Mouse (Mus musculus) thymus, postnatal 14 days (tissue): ENCODE data around the gene Ankrd9.

ENCODE experiments used
- DNase-seq: peaks from one replicate; pipeline ENCODE4 v3.0.0; 2021

Ankrd9 gene

DNA sequence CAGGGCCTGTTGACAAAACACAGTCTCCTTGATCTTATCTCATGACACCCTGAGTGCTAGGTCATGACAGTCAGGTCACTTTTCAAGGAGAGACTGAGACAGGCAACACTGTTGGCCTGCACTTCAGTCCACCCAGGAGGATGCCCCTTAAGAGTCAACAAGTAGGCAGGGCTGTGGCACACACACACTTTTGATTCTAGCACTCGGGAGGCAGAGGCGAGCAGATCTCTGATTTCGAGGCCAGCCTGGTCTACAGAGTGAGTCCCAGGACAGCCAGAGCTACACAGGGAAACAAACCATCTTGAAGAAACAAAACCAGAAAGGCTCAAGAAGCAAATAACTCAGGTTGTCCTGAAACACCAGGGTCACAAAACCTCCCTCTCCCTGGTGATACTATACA, 10.6 kb upstream of the Ankrd9 start:
- DNase-seq = no peak

DNA sequence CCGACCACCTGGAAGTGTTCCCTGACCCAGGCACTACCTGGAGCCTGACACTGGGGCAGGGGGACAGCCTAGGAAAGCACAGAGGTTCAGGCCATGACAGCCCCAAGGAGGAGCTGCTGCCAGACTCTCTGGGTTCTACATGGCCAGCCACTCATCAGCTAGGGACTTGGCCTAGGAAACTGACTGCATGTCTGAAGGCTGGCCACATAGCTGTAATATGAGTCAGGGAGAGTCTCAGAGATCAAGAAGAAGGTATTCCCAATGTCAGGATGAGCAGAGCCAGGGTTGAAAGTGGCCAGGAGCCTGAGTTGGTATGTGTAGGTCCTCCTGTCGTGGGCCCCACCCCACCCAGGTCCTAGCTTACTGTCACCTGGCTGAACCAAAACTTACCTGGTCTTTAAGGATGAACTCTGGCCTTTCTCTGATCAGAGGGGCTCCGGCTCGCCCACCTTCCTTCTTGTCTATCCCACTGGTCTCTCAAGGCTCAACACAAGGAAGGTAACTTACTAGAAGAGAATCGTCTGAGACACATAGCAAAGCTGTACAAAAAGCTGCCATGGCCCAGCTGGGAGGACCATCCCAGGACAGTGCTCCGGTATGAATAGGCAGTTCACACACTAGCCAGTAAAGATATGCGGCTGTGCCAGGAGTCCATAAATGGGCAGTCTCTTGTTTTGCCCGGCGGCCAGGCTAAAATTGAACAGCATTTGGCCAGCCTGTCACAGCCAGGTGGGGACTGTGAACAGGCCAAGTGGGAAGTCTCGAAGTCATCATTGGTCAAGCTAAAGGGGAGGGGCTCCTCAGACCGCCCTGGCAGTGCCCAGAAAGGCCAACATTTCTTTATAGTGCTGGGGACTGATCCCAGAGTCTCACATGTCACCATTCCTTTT, 7.9 kb upstream of the Ankrd9 start:
- no peak for DNase-seq

DNA sequence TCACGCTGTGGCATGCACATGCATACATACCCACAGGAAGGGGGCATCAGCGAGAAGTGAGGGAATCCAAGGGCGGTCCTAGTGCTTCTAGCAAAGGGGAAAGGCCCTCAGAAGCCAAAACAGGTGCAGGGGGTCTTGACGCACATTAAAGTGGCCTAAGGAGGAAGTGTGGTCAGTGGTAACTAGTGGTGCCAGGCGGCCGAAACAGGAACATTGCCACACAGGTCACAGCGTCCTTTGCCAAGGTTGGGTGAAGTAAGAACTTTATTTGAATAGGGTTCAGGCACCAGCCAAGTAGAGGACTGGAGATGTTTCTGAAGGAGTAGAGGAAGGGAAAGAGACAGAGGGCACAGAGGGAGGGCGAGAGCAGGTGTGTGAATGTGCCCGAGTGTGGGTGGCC, 6.3 kb upstream of the Ankrd9 start:
- no peak for DNase-seq

DNA sequence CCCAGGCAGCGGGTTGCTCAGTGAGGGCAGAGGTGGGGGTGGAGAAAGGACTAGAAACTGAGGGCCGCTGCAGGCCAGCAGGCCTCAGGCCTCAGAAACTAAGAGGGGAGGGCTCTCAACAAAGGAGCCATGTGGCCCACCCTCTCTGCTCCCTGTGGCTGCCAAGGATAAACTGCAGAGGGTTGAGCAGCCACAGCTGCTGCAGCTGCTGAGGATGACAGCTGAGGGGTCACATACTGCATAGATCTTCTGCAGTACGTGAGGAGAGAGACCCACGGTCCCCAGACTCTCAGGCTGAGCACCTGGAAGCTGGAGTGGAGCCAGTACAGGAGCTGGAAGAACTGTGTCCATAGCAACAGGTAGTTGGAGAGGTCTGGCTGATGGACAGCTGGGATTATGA, 5.8 kb upstream of the Ankrd9 start:
- DNase-seq = no peak

DNA sequence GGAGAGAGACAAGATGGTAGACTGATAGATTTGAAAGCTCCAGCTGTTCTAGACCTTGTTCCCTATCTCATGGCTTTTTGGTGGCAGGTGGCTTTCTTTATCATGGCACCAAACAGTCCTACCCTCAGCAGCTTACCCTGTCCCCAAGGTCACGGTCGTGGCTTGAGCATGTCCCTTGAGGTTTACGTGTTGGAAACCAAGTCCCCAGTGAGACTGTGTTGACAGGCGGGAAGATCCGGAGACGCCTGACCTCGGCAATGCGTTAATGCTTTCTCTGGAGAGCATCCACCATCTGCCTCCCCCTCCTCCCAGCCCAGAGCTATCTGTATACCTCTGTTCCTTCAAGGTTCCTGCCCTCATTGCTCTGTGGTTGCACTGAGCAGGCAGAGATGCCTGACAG, 4.9 kb upstream of the Ankrd9 start:
- DNase-seq = no peak

DNA sequence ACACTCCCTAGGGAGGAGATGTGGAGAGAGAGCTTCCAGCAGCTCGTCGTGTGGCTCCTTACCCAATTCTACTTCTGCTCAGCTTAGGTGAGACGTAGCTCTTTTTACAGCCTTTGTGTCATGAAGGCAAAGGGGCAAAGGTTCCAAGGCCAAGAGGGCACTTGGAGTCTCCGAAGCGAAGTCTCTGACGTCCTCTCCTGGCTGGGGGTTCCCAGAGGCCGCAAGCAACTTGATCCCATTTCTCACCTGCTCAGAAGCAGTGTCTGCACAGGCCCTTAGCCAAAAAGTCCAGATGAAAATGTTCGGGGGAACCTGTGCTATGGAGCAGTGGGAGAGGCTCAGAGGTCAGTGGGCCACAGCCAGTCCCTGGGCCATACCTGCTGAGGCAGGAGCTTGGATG, 4.2 kb upstream of the Ankrd9 start:
- no peak for DNase-seq

DNA sequence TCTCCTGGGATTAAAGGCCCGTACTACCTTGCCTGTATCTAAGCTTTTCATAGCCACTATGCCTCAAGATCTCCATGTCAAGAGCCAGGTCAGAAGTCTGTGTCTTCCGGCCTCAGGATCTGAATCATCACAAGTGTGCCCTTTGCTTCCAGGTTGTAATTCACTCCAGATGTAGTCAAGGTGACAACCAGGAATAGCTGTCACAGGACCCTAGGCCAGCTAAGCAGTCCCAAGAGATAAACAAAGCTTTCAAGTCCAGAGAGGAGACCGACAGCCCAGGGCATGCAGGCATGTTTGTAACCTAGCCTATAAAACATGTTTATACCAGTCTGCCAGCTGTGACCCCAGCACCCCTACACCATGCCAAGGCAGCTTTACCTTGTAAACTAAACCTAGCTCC, 2.9 kb upstream of the Ankrd9 start:
- no peak for DNase-seq

DNA sequence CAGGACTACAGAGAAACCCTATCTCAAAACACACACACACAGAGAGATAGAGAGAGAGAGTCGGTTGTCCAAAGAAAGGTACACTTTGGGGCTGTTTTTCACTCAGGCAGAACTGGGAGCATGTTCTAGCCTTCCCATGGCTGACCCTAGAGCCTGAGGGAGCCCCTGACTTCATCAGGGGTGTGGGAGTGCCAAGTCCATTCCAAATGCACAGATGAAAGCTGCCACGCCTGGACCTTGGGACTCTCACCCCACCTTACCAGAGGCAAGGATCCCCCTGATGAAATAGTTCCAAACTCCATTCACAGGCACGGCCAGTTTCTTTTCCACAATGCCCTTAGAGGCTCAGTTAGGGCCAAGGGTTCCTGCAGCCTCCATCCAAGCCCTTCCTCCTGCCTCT, 968 bp upstream of the Ankrd9 start:
- no peak for DNase-seq

DNA sequence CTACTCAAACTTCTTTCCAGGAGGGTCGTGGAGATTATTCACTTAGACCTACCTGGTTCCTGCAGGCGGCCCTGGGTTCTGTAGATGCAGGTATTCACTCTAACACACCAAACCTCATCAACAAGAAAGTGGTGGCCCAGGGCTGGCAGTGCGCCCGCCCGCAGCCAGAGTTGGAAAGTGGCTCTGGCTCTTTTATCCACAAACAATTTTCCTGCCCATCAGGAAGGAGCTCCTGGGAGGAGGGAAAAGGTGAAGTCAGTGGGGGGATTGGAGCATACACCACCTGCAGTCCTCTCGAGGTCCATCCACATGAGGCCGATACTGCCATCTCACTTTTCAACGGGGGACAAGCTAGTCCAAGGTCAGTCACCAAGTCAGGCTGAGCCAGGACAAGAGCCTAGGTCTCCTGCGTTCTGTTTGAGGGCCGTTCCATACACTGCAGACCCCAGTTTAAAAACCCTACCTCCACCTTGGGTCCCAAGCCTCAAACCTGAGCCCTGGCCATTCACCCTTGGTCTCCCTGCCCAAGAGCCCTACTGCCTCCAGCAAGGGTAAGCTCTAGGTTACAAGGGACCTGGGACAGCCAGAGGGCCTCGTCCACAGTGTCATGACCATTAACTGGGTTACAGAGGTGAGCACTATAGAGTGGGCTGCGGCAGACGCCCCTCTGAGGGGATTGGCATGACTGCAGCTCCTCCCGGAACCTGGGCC, 789 bp downstream of the Ankrd9 start:
- DNase-seq = no peak

DNA sequence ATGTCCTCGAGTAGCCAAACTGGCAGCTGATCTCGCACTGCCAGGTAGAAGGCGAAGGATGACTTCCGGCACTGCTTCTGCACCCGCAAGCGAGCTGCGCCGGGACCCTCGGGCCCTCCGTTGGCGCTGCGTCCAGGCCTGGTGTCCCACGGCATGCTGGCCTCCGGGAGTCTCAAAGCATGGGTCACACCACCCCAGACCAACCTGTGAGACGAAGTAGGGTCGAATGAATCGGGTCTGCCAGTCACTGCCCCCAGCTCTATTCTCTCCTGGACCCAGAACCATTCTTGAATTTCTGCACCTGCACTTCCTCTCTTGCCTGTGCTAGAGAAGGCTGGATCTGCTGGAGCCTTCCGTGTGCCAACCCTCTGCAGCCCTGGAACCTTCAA, 1.5 kb downstream of the Ankrd9 start:
- DNase-seq = no peak

DNA sequence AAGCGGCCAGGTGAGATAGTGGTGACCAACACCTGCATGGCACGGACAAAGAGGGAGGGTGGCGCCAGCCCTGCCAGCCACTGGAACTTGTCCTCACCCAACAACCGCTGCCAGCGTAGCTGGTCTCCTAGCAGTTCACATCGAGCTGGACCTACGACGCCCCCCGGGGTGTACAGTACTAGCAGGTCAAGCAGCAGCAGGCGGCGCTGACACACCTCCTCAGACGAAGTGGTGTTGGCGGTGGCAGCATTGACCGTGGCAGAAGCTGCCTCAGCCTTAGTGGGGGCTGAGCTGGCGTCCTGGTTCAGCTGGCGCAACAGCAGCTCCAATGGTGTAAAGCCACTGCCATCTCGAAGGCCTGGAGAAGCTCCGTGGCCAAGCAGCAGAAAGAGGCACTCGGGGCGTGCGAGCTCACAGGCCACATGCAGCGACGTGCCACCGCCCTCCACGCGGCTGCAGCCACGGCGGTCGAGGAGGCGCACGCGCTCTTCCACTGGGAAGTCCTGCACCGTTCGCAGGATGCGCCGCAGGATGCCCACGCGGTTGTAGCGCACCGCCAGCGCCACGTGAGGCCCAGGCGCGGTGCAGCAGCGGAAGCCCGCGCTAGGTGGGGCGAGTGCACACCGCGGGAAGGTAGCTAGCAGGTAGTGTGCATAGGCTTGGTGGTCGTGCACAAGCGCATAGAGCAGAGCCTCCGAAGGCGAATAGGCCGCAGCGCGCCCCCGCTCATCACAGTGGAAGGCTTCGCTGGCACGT, 2.1 kb downstream of the Ankrd9 start:
- DNase-seq = no peak

DNA sequence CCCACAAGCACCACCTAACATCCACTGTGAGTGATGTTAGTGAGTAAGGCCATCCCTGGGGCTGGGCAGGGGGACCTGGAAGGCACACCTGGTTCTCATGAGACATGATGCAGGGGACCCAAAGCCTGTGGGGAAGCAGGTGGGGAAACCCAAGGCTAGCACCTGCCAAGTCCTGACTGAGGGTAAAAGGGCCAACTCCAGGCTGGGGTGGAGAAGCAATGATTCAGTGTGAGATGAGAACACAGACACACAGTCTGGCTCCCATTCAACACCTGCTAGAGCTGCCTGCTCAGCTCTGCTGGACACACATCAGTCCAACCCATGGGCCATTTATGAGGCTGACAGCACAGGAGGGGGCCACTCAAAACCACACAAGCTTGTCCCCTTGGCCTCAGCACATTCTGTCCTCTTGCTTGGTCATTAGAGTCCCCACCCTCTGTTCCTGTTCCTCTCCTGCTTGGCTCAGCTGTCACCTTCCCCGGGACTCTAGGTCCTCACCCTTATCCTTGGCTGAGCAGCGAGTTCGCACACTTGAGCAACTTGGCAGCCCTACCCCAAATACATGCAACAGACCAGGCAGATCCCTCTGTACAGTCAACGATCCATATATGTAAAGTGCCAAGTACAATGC, 2.9 kb downstream of the Ankrd9 start:
- no peak for DNase-seq

DNA sequence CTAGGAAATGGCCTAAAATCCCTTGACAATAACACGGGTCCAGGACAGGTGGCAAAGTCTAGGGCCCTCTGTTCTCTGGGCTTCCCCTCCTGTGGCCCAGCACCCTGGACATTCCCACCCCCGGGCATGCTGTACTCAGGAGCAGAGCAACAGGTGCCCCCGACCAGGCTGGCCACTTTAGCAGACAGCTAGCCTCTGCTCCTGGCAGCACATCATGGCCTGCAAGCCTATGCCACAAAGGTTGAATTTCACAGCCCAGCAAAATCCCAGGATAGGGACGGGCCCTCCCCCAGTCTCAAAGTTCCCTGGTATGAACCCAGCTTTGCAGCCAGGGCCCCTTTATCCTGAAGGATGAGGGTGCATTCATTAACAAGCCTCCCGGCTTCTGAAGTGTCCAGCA, 3.5 kb downstream of the Ankrd9 start:
- DNase-seq = no peak

DNA sequence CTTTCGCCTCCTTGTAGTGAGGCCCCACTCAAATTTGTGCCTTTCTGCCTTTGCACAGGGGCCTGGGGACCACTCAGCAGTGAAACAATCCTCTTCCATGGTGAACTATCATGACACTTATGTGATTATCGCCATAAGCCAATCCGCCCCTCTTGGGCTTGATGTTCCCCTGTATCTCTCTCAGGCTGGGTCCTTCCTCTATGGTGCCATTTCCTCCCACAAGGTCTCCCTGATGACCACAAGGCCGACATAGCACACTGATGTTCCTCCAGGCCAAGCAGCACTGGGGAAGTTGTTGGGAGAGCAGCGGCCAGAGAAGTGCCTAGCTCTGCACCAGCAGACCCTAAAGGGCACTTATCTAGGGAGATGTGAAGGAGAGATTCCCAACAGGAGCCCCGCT, 4.1 kb downstream of the Ankrd9 start:
- DNase-seq = no peak

DNA sequence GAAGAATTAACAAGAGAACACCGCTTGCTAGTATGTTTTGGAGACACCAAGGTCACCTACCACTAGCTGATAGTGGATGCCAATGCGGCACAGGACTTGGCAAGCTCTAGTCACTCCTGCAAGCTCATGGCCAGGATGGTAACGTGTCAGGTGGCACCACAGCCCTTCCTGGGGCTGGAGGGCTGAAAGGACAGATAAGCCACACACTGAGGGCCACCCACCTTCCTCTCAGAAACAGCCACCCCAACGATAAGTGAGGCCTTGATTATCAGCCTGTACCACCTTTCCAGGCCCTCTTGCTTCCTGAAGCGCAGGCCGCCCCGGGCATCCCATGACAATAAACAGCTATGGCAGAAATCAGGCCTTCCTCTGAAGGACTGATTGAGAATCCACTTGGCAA, 4.5 kb downstream of the Ankrd9 start:
- DNase-seq = no peak

DNA sequence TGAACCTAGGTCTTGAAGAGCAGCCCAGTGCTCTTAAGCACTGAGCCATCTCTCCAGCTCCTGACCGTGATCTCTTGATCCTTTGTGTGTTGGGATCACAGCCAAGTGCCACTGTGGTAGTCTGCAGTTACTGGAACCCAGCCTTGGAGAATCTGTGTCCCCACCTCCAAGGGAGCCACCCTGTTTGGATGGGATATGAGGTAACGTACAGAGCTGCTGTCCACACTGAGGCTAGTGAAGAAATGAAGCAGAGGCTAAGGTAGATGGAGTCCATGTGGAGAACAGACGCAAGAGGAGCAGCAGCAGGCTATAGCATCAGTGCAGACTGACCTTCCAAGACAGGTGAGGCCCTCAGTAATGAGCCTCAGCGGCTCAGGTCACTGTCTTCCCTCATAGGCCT, 5.0 kb downstream of the Ankrd9 start:
- DNase-seq = no peak

DNA sequence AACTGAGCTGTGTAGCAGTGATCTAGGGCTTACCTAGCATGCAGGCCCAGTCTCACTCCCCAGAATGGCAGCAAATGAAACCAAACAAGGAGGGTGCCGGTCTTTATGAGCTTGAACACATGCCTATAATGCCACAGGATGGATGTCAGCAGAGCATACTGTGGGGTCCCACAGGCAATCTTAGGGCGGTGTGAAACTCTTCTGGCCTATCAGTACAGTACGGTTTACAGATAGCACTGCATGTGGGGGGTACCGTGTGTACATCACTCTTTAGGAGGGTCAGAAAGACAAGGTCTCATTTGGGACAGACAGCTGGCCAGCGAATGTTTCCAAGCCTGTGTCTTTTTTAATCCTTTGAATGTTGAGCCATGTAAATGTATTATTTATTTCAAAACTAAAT, 6.9 kb downstream of the Ankrd9 start:
- no peak for DNase-seq

DNA sequence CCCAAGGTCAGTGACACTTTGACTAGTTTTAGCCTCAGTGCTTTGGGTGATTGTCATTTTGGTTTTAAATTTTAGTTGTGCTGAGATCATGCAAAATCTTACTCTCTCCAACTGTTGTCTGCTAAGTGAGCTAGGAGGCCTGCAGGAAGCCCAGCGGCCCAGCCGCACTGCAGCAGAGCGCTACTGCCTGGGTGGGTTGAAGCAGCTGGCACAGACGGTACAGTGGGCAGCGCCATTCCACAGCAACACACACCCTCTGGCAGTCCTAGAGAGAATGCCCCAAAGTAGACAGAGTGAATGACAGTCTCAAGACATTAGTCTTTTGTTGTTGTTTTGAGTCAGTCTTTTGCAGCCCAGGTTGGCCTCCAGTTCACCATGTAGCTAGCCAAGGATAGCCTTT, 8.4 kb downstream of the Ankrd9 start:
- no peak for DNase-seq

DNA sequence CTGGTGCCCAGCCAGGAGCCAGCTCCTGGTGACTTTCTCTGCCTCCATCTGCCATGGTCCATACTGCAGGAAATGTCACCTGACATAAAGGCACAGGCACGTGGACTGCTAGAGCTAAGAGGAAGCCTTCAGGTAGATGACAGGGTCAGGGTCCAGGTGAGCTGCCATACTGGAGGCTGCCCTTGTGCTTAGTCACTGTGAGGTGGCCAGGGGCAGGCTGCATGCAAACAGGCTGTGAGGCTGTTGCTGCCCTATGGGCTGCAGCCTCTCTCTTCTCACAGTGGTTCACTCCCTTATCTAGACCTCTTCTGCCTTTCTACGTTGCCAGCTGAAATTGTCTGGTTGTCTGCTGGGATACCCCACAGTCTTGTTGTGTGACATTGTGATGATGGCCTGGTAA, 11.7 kb downstream of the Ankrd9 start:
- DNase-seq = no peak

DNA sequence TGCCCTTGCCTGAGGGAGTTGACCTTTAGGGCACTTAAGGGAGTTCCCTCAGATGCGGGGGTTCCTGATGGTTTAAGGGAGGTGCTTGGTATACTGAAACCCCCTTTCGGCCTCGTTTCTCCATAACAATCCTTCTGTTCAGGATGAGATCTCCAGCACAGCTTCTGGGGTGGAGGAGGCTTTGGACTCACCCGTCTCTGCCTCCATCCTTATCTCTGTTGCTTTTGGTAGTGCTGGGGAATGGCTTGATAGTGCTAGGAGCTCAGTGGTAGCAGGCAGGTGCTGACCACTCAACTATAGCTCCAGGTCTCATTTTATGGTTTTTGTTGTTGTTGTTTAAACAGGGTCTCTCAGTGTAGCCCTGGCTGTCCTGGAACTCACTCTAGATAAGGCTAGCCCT, 12.8 kb downstream of the Ankrd9 start:
- DNase-seq = no peak

DNA sequence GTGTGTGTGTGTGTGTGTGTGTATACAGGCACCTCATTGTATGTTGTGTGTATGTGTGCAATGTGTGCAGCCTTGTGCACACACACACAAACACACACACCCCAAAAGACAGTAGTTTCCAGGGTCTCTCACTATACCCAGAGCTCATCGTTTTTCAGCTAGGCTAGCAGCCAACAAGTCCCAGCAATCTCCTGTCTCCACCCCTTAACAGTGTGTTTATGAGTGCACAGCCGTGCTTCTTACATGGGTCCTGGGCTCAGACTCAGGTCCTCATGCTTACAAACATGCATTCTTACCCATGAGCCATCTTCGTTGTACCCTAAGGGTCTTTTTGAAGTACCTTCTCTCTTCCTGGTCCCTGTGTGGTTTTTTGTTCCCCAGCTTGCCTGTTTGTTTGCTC, 13.3 kb downstream of the Ankrd9 start:
- no peak for DNase-seq

DNA sequence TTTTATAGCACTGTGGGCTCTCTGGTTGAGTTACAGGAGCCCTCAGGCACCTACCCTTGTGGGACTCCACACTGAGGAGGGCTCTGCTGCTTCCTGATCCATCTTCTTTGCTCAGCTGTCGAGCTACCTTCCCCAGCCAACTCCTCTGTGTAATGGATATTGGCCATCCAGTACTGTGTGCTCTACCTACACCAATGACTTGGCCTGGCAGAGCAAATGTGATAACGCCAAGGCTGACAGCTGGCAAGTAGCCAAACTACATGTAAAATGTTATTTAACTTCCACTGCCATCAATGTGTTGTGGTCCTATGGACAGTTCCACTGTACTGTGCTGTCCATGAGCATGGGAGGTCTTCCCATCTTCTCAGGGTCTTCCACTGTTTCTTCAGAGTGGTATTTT, 16.9 kb downstream of the Ankrd9 start:
- no peak for DNase-seq

DNA sequence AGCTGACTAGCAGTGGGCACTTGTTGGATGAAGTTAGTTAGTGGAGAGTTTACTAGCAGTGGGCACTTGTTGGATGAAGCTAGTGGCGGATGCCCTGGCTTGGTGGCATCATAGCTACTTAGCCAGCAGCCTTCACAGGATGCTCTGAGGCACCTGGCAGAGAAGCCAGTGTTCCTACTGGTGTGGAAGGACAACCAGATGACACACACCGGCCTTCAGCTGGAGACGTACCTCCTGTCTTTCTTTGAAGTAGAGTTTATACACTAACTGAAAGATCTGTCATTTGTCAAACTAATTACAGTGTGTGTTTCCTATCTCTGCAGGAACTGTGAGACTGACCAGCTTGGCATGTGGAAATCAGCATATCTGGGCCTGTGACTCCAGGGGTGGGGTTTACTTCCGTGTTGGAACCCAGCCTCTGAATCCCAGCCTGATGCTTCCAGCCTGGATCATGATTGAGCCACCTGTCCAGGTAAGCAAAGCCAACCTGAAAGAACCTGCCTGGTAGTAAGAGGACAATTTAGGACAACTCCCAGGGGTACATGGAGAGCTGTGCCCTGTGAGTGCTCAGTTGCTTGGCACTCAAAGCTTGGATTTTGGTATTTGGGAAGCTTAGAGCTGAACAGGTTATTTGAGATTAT, 24.4 kb downstream of the Ankrd9 start:
- DNase-seq = no peak
